ENCODE assay signal across 10 mouse cellular contexts in genomic region chr2:49719854-49720253, GRCm38 (mm10).
DNase-seq lines count a peak whose midpoint lies in the region; ATAC-seq lines count a peak whose summit lies in the region.
"Had no signal": no experiment of that assay in that cellular context is flagged by ENCODE, and none has a peak within 500 bp of the region (broad histone marks: within the 10 kb centered on the region; RNA-seq: fewer than 3 reads in every experiment).

No protein-coding gene starts in this region.

- intact Hi-C loops in left cerebral cortex, postnatal 4 days (cut with DNase I) = loop anchor here (5.0 to 10.0 kb wide), 3 partner anchors 98 to 775 kb away; partner anchors contain the start of gene Mbd5

- peak overlapping the region; percentile 60 for H3K27ac ChIP-seq in kidney, embryonic 15.5 days
- H3K27ac ChIP-seq in embryonic facial prominence, embryonic 12.5 days = peak overlapping the region; percentile 32; the same call in 1 of the 2 replicates
- H3K27ac ChIP-seq in intestine, embryonic 15.5 days = 0 out of 2 replicates have a peak overlapping the region, but pooled peaks have one; percentile 13

- ATAC-seq in kidney, embryonic 15.5 days (replicated peaks; ENCODE audit: low FRiP score) = 0 out of 2 replicates have a peak, but pooled peaks have one; percentile 37
- ATAC-seq in embryonic facial prominence, embryonic 12.5 days (ENCODE audit: insufficient number of reproducible peaks, insufficient read depth, low FRiP score, low TSS enrichment) = no peak
- ATAC-seq in intestine, embryonic 15.5 days = 0 out of 2 replicates have a peak, but pooled peaks have one; percentile 25

- H3K27me3 ChIP-seq in kidney, embryonic 15.5 days = no peaks in the 10 kb centered on the region
- H3K27me3 ChIP-seq in embryonic facial prominence, embryonic 12.5 days = no peaks in the 10 kb centered on the region
- 0 out of 2 replicates have a peak, but pooled peaks cover 3% of the 10 kb centered on the region for H3K27me3 ChIP-seq in intestine, embryonic 15.5 days (replicated peaks)

- H3K9ac ChIP-seq in kidney, embryonic 15.5 days = no peak overlapping the region
- no peak overlapping the region for H3K9ac ChIP-seq in embryonic facial prominence, embryonic 12.5 days
- H3K9ac ChIP-seq in intestine, embryonic 15.5 days = no peak overlapping the region

- no peak overlapping the region for H3K4me3 ChIP-seq in kidney, embryonic 15.5 days (replicated peaks)
- H3K4me3 ChIP-seq in embryonic facial prominence, embryonic 12.5 days = no peak overlapping the region
- no peak overlapping the region for H3K4me3 ChIP-seq in intestine, embryonic 15.5 days (replicated peaks)

- DNase-seq in kidney, postnatal 25 days = no peak
- DNase-seq in retina, embryonic 14.5 days (ENCODE audit: low spot score) = peak; percentile 51
- DNase-seq in c-Kit-positive CD71-positive TER-119-positive erythroid progenitor cells, embryonic 14.5 days (ENCODE audit: low spot score) = no peak
- no peak for DNase-seq in ovary, postnatal 36 days (ENCODE audit: low spot score)
- no peak for DNase-seq in left cerebral cortex, postnatal 4 days
- DNase-seq: kidney, postnatal 14 days; thymus, postnatal 25 days had no signal

- peak overlapping the region; percentile 28 for H3K4me2 ChIP-seq in kidney, embryonic 15.5 days
- peak overlapping the region; percentile 17; the same call in 1 of the 2 replicates for H3K4me2 ChIP-seq in embryonic facial prominence, embryonic 12.5 days (replicated peaks)
- H3K4me2 ChIP-seq in intestine, embryonic 15.5 days (replicated peaks) = 0 out of 2 replicates have a peak overlapping the region, but pooled peaks have one; percentile 22

- WGBS in kidney, embryonic 15.5 days = 2% methylated on average over 6 of the region's 6 CpGs
- 3% methylated on average over 6 of the region's 6 CpGs for WGBS in embryonic facial prominence, embryonic 12.5 days
- WGBS in intestine, embryonic 15.5 days = 2% methylated on average over 6 of the region's 6 CpGs

- no peaks in the 10 kb centered on the region for H3K36me3 ChIP-seq in kidney, embryonic 15.5 days
- H3K36me3 ChIP-seq in embryonic facial prominence, embryonic 12.5 days = peaks cover 17% of the 10 kb centered on the region; the same call in 1 of the 2 replicates
- H3K36me3 ChIP-seq in intestine, embryonic 15.5 days = no peaks in the 10 kb centered on the region

- H3K9me3 ChIP-seq in kidney, embryonic 15.5 days (replicated peaks) = no peaks in the 10 kb centered on the region
- no peaks in the 10 kb centered on the region for H3K9me3 ChIP-seq in embryonic facial prominence, embryonic 12.5 days
- no peaks in the 10 kb centered on the region for H3K9me3 ChIP-seq in intestine, embryonic 15.5 days

- H3K4me1 ChIP-seq in kidney, embryonic 15.5 days = peaks cover 40% of the 10 kb centered on the region
- peaks cover 33% of the 10 kb centered on the region for H3K4me1 ChIP-seq in embryonic facial prominence, embryonic 12.5 days
- H3K4me1 ChIP-seq in intestine, embryonic 15.5 days (replicated peaks) = 0 out of 2 replicates have a peak, but pooled peaks cover 3% of the 10 kb centered on the region
